Mouse (Mus musculus): ENCODE measurements around the gene Adam19.

The Adam19 gene

DNA sequence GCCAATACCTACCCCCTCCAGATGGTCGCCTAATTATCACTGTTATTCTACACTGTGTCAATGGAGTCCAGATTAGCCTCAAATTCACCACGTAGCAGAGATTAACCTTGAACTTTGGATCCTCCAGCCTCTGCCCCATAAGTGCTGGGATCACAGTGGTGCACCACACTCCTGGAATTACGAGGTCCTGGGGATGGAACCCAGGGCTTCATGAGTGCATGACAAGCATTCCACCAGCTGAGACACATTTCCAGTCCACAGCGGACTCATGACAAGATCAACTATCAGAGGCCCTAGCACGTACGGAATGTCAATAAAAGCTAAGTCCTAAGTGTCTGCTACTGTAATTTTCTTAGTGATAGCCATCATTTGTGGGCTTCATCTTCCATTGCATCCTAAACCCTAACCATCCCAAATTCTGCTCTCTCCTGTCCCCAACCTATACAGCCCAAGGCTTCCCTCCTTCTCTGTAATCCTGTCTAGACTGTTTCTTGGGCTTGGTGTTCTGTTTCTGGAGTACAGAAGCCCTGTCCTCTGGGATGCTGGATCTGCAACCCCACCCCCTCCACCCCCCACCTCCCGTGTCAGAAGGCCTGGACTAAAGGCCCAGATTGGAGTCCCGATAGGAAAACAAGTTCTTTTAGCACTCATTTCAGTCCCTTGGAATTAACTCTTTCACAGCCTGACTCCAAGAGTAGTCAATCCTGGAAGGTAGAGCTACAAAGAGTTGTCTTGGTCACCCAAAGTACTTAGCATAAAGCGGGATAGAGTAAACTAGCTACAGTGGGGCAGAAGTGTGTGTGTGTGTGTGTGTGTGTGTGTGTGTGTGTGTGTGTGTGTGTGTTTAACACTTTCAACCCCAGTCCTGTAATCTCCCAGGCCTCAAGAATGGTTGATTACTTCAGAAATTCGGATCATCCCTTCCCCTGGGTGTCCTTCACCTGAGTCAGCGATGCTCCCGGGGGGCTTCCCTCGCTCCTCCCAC is 589 bp upstream of the Adam19 start:
- DNase-seq: no peak

DNA sequence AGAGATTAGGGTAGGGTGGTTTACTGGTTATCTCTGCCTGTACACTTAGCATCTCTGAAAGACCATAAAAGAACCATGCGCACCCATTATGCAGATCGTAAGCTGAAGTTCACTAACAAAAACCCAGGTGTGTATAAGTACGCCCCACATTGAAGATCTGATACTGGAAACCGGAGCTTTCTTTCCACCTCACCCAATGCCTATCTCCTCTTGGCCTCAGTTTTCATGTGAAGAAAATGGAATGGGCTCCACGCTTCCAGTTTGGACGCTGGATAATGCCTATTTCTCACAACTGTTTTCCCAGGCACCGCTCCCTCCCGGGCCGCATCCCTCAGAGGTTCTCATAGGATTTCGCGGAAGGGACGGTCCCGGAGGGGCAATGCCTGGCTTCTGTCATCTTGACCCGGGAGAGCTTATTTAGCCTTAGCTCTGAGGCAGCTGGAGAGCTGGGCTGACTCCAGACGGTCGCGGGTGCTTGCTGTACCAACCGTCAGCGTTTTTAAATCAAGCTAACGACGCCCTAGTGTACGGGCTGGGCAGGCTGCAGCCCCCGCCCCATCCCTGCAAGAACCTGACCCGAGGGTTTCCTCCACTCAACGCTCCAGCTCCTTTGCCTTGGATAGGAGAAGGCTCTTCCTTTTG is 1.1 kb downstream of the Adam19 start:
- DNase-seq: no peak

DNA sequence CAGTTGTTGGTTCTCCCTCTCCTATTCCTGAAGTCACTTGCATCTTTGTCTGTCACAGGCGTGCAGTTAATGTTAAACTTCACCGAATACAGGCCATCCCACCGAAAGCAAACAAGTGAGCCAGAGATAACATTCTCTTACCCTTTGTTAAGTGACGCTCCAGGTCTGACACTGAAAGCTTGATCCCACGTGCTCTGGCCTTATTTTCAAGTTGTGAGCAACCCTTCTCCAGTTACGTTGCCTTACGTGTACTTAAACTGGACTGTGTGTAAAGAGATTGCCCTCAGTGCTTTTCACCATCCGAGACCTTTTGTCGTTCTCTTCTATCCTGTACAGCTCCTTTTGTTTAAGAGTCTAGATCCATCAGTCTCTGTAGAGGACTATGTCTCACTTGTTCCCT is 2.2 kb downstream of the Adam19 start:
- DNase-seq: no peak

DNA sequence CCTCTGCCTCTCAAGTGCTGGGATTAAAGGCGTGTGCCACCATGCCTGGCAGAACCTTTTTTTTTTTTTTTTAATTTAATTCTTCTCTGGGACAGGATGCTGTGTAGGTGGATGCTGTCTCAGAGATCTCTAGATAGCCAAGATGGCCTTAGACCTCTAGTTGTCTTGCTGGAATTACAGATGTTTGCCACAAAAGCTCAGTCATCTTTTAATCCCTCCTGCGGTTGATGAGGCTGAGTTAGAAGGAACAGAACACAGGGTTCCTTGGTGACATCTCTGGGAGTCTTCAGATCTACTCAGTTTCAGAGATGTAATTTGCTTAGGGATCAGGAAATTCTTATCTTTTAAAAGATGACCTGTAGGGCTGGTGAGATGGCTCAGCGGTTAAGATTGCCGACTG is 3.1 kb downstream of the Adam19 start:
- no peak for DNase-seq

DNA sequence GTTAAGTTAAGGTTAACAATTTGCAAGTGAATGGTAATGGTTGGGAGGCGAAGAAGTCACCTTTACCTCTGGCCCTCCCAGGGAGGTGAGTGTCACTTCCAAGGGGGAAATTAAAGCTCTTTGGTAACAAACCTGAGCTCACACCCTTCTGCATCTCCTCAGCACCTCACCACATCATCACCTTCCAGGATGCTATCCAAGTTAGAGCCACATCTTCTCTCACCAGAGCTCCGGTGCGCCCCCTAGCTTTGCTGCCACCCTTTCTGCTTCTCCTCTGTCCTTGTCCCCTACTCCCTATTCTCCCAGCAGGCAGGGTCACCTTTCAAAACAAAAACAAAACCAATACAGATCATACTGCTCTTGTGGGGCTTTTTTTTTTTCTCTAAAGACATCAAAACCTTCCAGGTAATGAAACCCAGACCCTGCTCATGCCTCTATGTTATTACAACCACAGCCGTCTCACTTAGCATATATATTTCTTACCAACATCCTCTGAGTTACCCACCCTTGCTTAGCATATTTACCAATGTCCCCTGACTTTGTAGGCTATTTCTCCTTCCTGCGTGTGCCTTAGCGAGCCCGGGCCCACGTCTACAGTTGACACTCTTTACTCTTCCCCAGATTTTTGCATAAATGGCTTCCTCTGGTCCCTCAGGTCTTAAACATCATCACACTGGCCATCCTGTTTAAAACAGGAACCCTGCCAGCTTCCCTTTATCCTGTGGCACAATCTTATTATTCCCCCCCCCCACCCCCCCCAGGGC is 4.3 kb downstream of the Adam19 start:
- no peak for DNase-seq

DNA sequence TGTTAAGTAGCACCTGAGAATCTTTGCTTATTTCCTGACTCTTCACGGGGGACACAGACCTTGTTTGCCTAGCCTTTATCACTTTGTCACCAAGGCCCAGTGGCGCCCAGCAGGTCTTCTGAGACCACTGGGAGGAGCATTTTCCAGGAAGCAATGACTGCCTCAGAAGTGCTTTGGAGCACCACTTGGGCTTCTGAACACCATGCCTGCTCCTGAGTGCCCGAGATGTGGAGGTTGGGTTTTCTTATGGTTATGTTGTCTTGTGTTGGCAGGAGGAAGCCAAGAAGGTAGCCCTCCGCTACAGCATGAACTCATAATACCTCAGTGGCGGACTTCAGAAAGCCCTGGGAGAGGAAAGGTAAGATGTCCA is 4.8 kb downstream of the Adam19 start:
- no peak for DNase-seq

DNA sequence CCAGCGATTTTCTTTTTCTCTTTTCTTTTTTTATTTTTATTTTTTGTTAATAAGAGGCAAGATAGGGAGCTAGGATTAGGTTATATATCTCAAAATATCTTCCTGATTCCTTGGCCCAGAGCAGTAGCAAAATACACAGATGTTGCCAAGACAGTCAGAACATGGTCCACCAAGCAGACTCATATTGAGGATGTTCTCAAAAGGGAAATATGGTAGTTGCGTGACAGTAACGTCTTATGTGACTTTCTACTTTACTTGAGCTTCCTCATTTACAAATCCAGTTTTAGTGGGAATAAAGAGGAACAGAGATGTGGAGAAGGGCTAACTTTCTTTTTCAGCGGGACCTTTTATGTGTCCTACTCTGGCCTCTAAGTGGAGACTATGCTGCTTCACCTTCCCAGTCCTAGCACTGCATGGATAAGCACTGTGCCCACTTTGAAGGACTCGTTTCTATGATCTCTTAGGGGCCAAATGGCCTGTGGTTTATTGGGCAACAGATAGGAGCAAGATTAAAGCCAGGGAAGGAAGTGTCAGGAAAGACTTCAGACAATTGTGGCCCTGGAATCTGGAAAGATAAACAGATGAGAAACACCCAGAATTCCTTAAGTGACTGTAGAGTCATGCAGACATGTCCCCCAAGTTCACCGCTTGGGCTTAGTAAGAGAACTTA is 6.1 kb downstream of the Adam19 start:
- no peak for DNase-seq

DNA sequence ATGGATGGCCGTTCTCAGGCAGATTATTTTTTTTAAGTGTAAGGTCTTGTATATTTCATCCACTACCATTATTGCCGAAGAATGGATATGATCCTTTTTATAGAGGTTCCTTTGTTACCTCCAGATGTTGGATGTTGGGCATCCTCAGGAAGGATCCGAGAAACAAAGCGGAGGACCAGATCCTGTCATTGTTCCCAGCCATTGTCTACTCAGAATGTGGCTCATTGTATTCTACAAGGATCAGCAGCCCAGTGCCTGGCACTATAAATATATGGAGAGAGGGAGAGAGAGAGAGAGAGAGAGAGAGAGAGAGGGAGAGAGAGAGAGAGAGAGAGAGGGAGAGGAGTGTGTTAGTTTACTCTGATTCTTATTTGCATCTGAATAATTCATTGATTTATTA is 6.8 kb downstream of the Adam19 start:
- no peak for DNase-seq

DNA sequence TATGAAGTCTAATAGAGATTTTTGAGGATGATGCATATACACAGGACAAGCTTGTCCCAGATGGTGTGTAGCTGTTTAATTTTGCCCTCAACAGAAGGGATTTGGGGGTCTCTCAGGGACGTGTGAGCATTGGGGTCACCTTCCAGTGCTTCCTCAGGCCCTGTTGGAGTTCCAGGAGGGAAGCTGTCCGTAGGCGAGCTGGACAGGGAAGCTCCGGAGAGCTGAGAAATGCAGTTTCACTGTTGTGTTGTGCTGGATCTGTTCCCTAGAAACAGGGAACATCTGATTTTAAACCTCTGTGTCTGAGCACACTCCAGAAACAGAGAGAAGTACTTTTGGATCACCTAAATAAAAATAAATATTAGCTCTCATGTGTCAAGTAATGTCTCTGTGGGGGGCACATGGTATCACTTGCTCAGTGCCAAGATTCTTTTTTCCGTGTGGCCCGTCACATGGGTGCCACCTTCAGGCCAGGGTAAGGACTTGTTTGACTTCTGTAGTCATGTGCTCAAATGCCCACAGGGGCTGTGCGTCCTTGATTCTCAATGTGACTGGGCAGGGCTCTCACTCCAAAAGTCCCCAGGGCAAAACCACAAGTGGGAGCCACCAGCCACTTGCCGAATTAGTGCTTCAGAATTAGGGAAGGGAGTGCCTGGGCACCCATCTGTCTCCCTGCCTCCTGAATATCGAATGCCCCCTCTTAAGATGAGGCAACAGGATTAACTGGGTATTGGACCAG is 7.4 kb downstream of the Adam19 start:
- no peak for DNase-seq

DNA sequence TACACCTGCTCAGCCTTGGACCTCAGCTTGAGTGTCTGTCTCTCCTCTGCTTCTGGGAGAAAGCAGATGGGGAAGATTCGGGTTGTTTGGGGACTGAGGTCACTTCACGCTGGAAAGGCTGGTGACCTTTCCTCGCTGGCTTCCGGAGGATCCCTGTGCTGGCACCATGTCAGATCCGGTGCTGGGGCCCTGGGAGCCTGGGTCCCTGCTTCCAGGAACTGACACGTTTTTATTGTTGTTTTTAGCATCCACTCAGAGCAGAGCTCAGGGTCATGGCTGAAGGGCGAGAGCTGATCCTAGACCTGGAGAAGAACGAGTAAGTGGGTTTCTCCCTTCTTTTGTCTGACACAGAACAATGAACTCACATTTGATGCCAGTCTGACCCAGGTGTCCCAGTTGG is 9.0 kb downstream of the Adam19 start:
- no peak for DNase-seq

DNA sequence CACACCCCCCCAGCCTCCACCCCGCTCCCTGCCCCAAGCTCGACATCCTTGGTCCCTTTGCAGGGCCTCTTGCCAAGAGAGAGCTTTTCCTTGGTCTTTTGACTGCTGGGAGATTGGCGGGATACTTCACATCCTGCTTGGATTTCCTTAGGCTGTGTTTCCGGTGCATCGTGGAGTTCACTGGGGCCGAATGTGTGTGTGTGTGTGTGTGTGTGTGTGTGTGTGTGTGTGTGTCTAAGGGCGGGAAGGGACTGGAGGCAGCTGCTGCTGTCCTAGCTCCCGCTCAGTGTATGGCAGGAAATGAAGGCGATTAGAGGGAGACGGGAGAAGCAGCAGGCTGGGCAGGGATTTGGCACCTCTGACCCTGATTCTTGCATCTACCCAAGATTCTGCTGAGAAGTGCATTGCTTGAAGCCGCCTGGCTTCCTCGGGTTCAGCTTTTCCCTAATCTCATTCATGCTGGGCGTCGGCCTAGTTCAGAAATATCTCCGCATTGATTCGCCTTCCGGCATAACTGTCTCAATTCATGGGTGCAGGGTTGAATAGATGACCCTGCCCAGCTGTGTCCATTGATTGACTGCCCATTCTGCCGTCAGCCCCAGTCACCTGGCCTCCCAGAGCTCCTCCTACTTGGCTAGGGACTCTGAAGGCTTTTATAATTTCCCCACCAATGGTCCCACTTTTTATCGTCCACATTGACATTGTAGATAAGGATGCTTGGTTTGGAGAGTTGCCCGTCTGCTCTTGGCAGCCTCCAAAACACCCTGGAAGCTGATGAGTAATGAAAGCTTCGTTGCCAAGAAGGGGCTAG is 9.6 kb downstream of the Adam19 start:
- peak; percentile 59 for DNase-seq

DNA sequence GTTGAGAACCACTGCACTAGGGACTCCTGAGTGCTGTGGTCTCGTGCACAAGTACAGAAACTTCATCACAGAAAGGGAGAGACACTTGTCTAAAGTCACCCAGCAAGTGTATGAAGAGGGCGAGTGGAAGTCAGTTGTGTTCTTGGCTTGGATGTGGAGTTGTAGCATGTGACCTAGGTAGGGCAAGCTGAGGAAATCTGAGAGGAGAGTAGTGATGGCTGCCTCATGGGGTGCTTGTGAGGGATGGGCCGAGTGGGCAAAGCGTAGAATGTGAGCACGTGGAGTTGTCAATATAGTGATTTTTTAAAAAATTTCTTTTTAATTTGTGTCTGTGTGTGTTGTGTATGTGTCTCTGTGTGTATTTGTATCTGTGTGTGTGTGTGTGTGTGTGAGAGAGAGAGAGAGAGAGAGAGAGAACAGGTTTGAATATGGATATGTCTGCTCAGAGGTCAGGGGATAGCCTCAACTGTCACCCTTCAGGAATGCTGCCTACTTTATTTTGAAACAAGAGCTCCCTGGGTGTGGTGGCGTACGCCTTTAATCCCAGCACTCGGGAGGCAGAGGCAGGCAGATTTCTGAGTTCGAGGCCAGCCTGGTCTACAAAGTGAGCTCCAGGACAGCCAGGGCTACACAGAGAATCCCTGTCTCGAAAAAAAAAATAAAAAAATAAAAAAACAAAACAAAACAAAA is 11.7 kb downstream of the Adam19 start:
- no peak for DNase-seq

DNA sequence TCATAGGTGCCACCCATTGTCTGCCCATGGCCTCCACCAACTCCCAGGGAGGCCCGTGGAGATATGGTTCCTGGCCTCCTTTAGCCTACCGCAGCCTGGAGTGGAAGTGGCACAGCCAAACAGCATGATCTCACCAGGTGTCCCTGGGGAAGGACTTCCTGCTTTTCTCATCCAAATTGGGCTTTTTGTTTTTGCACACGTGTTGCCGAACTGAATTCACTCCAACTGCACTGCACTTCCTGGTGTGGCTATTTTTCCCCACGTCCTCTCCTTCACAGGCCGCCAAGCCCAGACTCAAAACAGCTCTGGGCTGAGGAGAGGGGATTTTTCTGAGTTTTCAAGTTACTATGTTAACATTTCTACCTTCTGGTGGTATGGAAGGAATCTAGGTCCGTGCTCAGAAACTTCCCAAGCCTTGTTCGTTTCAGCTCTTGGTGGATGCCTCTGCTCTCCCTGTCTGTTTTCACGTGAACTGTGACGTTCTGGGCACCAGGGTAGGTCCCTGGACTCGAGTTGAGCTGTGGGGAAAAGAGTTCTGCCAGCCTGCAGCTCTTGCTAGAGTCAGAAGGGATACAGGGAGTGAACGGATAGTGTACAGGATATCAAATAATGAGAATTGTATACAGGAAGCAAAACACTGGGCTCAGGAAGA is 13.1 kb downstream of the Adam19 start:
- DNase-seq: no peak

DNA sequence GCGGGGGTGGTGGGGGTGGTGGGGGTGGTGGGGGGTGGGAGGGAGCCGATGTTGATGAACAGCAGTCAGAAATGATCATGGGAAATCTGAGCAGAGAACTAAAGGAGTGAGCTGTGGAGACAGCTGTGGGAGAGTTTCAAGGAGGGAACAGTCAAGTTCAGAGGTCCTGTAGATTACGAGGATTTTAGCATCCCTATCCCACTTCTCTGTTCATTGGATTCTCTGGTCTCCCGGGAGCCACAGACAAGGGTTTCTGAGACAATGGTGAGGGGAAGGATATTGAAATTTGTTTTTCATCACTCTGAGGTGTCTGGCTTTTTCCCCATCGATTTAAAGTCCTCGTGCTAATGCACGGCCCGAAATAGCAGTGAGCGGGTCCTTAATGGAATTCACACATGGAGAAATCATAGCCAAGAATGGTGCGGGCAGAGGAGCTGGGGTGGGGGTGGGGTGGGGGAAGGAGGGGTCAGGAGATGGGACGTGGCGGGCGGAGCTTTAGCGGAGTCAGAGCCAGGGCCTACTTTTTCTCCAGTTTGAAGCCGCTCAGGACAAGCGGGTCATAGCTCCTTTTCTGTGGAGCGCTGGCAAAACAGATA is 13.7 kb downstream of the Adam19 start:
- DNase-seq: no peak

DNA sequence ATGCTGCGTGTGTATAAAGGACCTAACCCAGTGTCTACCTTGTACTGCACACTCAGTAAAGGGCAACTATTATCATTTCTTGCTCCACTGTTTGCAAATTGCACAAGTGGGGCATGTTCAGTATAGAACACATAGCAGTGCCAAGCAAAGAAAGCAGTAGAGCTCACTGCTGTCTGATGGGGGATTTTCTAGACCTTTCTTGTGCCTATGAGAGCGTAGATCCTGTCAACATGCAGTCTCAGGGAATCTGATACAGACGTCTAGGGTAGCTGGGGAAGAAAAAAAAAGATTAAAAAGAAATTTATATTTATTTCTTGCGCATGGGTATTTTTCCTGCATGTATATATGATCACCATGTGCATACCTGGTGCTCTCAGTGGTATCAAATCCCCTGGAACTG is 14.4 kb downstream of the Adam19 start:
- no peak for DNase-seq

DNA sequence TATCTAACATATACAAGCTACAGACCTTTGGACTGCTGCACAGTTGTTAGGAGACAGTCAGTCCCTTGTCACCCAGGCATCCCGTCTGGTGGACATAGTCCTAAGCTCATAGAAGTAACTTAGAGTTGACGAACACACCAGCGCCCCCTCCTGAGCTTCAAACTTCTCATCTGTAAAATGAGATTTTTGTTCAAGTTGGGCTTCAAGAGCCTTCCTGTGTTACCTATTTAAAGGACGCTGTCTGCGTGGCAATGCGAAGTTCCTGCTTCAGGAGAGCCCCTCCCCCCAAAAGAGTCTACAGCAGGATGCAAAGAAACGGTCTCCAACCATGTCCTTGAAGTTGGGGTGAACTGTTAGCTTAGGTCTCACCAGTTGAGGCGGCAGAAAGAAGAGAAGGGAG is 15.0 kb downstream of the Adam19 start:
- DNase-seq: no peak

DNA sequence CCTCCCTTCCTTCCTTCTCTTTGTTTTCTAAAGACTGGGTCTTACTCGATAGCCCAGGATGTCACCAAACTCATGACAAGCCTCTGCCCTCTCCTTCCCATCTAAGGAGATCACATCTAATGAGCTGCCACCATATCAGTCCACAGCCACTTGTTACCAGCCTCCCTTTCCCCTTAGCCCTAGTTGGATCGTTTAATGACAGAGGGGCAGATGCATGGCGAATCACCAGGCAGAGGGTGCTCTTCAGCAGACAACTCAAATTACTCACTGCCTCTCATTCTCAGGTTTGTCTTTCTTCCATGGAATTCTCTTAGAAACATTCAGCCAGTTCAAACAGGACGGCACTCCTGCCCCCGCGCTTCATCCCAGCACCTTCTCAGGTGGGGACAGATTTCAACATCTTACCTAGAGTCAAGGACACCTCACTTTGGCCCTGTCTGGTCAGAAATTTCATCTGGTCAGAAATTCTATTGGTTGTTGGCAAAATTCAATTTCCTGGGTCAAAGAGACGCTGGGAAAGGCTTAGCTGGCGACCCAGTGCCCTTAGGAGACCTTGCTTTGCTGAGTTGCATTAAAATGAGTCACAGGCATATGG is 16.8 kb downstream of the Adam19 start:
- no peak for DNase-seq

DNA sequence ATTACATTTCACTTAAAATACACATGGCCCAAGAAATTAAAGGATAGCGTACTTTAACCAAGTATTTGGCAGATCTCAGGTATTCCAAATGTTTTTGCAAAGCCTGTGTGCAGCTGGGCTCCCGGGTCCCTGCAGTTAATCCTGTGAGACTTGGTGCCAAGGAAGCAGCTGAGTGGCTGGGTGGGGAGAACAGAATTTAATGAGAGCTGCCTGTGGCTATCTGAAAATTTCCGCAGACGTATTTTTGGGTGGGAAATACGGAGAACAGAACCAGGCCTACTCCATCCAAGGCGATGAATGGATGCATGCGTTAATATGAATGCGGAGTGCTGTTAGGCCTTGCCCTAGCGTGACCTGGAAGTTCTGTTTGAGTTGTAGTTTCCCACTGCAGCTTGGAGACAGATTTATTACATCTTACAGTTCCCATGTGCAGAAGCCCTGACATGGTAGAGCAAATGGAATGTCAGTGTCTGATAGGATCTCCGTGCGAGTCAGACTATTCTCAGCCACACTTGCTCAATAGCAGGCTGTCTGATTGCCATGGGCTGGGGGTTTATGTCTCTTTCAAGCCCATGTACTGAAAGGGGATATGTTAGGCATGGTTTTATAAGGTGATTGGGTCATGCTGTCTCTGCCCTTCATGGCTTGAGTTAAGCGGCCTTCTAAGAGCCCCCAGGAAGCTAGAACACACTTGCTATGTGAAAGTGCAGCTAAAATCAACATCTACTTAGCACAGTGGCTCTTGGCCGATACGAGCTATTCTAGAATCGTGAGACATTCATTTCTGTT is 17.5 kb downstream of the Adam19 start:
- no peak for DNase-seq

Measured in cerebellum, adult 8-10 months (tissue).